Mouse (Mus musculus) cerebellum, adult 2 months (tissue): ENCODE measurements around the gene Tbc1d9b.

Experiments used
- CTCF ChIP-seq: fragments of 200-500 bp; IDR thresholded peaks from 2 replicates; pipeline ENCODE4 v1.5.1; 2011; ENCODE audit warnings: low read depth, mild to moderate bottlenecking, control low read depth, low read length, moderate library complexity, borderline replicate concordance; ENCODE audit not compliant: insufficient read depth
- POLR2A ChIP-seq: fragments of 200-500 bp; IDR thresholded peaks from 2 replicates; pipeline ENCODE4 v1.6.1; 2011; ENCODE audit warnings: low read length, control low read depth, borderline replicate concordance; ENCODE audit not compliant: insufficient read depth

GRCm38 (mm10) chr11:50145529-50145928 is 14.3 kb downstream of the Tbc1d9b start:
- no peak for TF ChIP-seq POLR2A
- TF ChIP-seq CTCF, result no peak
